Comparison of ENCODE assay signal across 10 mouse cellular contexts in genomic region chr10:69858897-69859605, GRCm38 (mm10).
DNase-seq lines count a peak whose midpoint lies in the region; ATAC-seq lines count a peak whose summit lies in the region.
"Had no signal": no experiment of that assay in that cellular context is flagged by ENCODE, and none has a peak within 500 bp of the region (broad histone marks: within the 10 kb centered on the region; RNA-seq: fewer than 3 reads in every experiment).

No protein-coding gene starts in this region.

- intact Hi-C loops in heart, postnatal 25 days (cut with DNase I) = no loop called here

- peak; percentile 54 for DNase-seq in heart, adult 11 months
- no peak for DNase-seq in heart, postnatal 25 days (ENCODE audit: low spot score)
- DNase-seq in R1 (ENCODE audit: low read depth, low spot score) = peak; percentile 86
- peak; percentile 80 for DNase-seq in midbrain, embryonic 14.5 days
- DNase-seq in adrenal gland, postnatal 25 days = no peak
- DNase-seq in urinary bladder, postnatal 10 days (ENCODE audit: low spot score) = no peak
- no peak for DNase-seq in lung, postnatal 10 days
- DNase-seq: kidney, postnatal 14 days had no signal

- H3K27ac ChIP-seq in forebrain, embryonic 15.5 days (replicated peaks) = peak overlapping the region; percentile 94
- peak overlapping the region; percentile 85 for H3K27ac ChIP-seq in midbrain, embryonic 14.5 days (replicated peaks; ENCODE audit: low read depth, low read length)

- peak; percentile 95 for ATAC-seq in forebrain, embryonic 15.5 days (replicated peaks)
- ATAC-seq in midbrain, embryonic 14.5 days (ENCODE audit: low FRiP score, low TSS enrichment) = peak; percentile 78

- H3K36me3 ChIP-seq in forebrain, embryonic 15.5 days = no peaks in the 10 kb centered on the region
- no peaks in the 10 kb centered on the region for H3K36me3 ChIP-seq in midbrain, embryonic 14.5 days (ENCODE audit: control insufficient read depth, insufficient read depth, low read length)

- 4% methylated on average over 4 of the region's 4 CpGs for WGBS in forebrain, embryonic 15.5 days
- WGBS in midbrain, embryonic 14.5 days = 10% methylated on average over 4 of the region's 4 CpGs

- H3K4me3 ChIP-seq in forebrain, embryonic 15.5 days = no peak overlapping the region
- H3K4me3 ChIP-seq in midbrain, embryonic 14.5 days (replicated peaks; ENCODE audit: low read depth, low read length) = no peak overlapping the region
- H3K4me3 ChIP-seq: myocyte had no signal

- no peaks in the 10 kb centered on the region for H3K27me3 ChIP-seq in forebrain, embryonic 15.5 days
- no peaks in the 10 kb centered on the region for H3K27me3 ChIP-seq in midbrain, embryonic 14.5 days (ENCODE audit: control insufficient read depth, insufficient read depth, low read length)

- no peak overlapping the region for H3K9ac ChIP-seq in forebrain, embryonic 15.5 days (replicated peaks)
- H3K9ac ChIP-seq in midbrain, embryonic 14.5 days (replicated peaks; ENCODE audit: low read length) = no peak overlapping the region; the same call in 1 of the 2 replicates

- no peaks in the 10 kb centered on the region for H3K9me3 ChIP-seq in forebrain, embryonic 15.5 days
- no peaks in the 10 kb centered on the region for H3K9me3 ChIP-seq in midbrain, embryonic 14.5 days (ENCODE audit: control insufficient read depth, low read length)

- H3K4me2 ChIP-seq in forebrain, embryonic 15.5 days (replicated peaks) = peak overlapping the region; percentile 20
- H3K4me2 ChIP-seq in midbrain, embryonic 14.5 days (ENCODE audit: low read length) = 0 out of 2 replicates have a peak overlapping the region, but pooled peaks have one; percentile 13

- H3K4me1 ChIP-seq in forebrain, embryonic 15.5 days = peaks cover 24% of the 10 kb centered on the region
- peaks cover 13% of the 10 kb centered on the region for H3K4me1 ChIP-seq in midbrain, embryonic 14.5 days (ENCODE audit: control insufficient read depth, insufficient read depth, low read length)

Comparison
In these comparisons a context has a peak if more than half of its experiments do, and no peak if none do; other contexts are left out.
1. DNase-seq: peak in heart, adult 11 months (single experiment), R1 (single experiment) and midbrain, embryonic 14.5 days (single experiment); none in heart, postnatal 25 days (single experiment), adrenal gland, postnatal 25 days (single experiment), urinary bladder, postnatal 10 days (single experiment) and lung, postnatal 10 days (single experiment).